ENCODE assay signal across 28 mouse cellular contexts in genomic region chr2:50377609-50378413, GRCm38 (mm10).
DNase-seq lines count a peak whose midpoint lies in the region; ATAC-seq and TF ChIP-seq lines count a peak whose summit lies in the region.
"Had no signal": no experiment of that assay in that cellular context is flagged by ENCODE, and none has a peak within 500 bp of the region (broad histone marks: within the 10 kb centered on the region; RNA-seq: fewer than 3 reads in every experiment).

No protein-coding gene starts in this region.

- H3K36me3 ChIP-seq in hindbrain, embryonic 16.5 days (ENCODE audit: control insufficient read depth, insufficient read depth, low read length), result no peaks in the 10 kb centered on the region
- H3K36me3 ChIP-seq in hindbrain, embryonic 10.5 days, result no peaks in the 10 kb centered on the region
- H3K36me3 ChIP-seq in forebrain, embryonic 12.5 days (replicated peaks), result no peaks in the 10 kb centered on the region
- no peaks in the 10 kb centered on the region for H3K36me3 ChIP-seq in forebrain, postnatal 0 days (ENCODE audit: insufficient read depth)
- H3K36me3 ChIP-seq: embryonic facial prominence, embryonic 10.5 days; embryonic facial prominence, embryonic 15.5 days; hindbrain, embryonic 12.5 days; kidney, embryonic 15.5 days; limb, embryonic 13.5 days; liver, embryonic 12.5 days; midbrain, embryonic 12.5 days had no signal

- H3K4me1 ChIP-seq in hindbrain, embryonic 16.5 days (ENCODE audit: control insufficient read depth, insufficient read depth, low read depth, low read length), result no peaks in the 10 kb centered on the region
- H3K4me1 ChIP-seq in hindbrain, embryonic 10.5 days (replicated peaks), result no peaks in the 10 kb centered on the region
- no peaks in the 10 kb centered on the region for H3K4me1 ChIP-seq in forebrain, embryonic 12.5 days
- H3K4me1 ChIP-seq in forebrain, postnatal 0 days (ENCODE audit: insufficient read depth), result no peaks in the 10 kb centered on the region
- H3K4me1 ChIP-seq: embryonic facial prominence, embryonic 15.5 days; hindbrain, embryonic 12.5 days; liver, embryonic 12.5 days; megakaryocyte, embryonic 14.5 days; midbrain, embryonic 12.5 days had no signal

- no peaks in the 10 kb centered on the region for H3K27me3 ChIP-seq in hindbrain, embryonic 16.5 days (replicated peaks; ENCODE audit: control insufficient read depth, insufficient read depth, low read length)
- no peaks in the 10 kb centered on the region for H3K27me3 ChIP-seq in hindbrain, embryonic 10.5 days (ENCODE audit: insufficient read depth, poor library complexity, severe bottlenecking)
- no peaks in the 10 kb centered on the region for H3K27me3 ChIP-seq in forebrain, embryonic 12.5 days
- H3K27me3 ChIP-seq in forebrain, postnatal 0 days (ENCODE audit: insufficient read depth, low read length), result no peaks in the 10 kb centered on the region
- H3K27me3 ChIP-seq: embryonic facial prominence, embryonic 15.5 days; hindbrain, embryonic 12.5 days; kidney, embryonic 15.5 days; limb, embryonic 13.5 days; liver, embryonic 12.5 days; megakaryocyte, embryonic 14.5 days; midbrain, embryonic 12.5 days had no signal

- no peak for DNase-seq in hindbrain, embryonic 10.5 days (ENCODE audit: low spot score)
- DNase-seq in brain, adult 2 months (ENCODE audit: low read depth, low spot score), result peak; percentile 7
- DNase-seq in forebrain, postnatal 0 days, result peak; percentile 32
- no peak for DNase-seq in frontal cortex, postnatal 14 days (ENCODE audit: low spot score in 2 of 2)
- DNase-seq in lung, postnatal 36 days, result no peak
- DNase-seq: adrenal gland, postnatal 14 days; cerebellum, adult 2 months; cerebellum, postnatal 14 days; gastrocnemius, postnatal 10 days; heart, postnatal 14 days; kidney, adult 11 months; kidney, postnatal 25 days; liver, postnatal 0 days; lung, postnatal 4 days; right cerebral cortex, adult 18-20 months; spleen, adult 18-20 months; thymus, postnatal 36 days had no signal

- no peak overlapping the region for H3K9ac ChIP-seq in hindbrain, embryonic 16.5 days (ENCODE audit: low read depth, low read length)
- no peak overlapping the region for H3K9ac ChIP-seq in forebrain, embryonic 12.5 days
- H3K9ac ChIP-seq in forebrain, postnatal 0 days, result no peak overlapping the region
- H3K9ac ChIP-seq: embryonic facial prominence, embryonic 15.5 days; hindbrain, embryonic 12.5 days; kidney, embryonic 15.5 days; limb, embryonic 13.5 days; liver, embryonic 12.5 days; liver, postnatal 0 days; midbrain, embryonic 12.5 days had no signal

- WGBS in hindbrain, embryonic 16.5 days, result 59% methylated on average over 16 of the region's 16 CpGs
- 88% methylated on average over 16 of the region's 16 CpGs for WGBS in hindbrain, embryonic 10.5 days
- 39% methylated on average over 16 of the region's 16 CpGs for WGBS in forebrain, embryonic 12.5 days
- WGBS in forebrain, postnatal 0 days, result 20% methylated on average over 16 of the region's 16 CpGs

- H3K4me3 ChIP-seq in hindbrain, embryonic 16.5 days (ENCODE audit: low read length), result no peak overlapping the region
- no peak overlapping the region for H3K4me3 ChIP-seq in hindbrain, embryonic 10.5 days
- H3K4me3 ChIP-seq in forebrain, embryonic 12.5 days (replicated peaks), result no peak overlapping the region
- H3K4me3 ChIP-seq in forebrain, postnatal 0 days (ENCODE audit: low read depth, low read length), result no peak overlapping the region
- H3K4me3 ChIP-seq: embryonic facial prominence, embryonic 10.5 days; embryonic facial prominence, embryonic 15.5 days; hindbrain, embryonic 12.5 days; kidney, embryonic 15.5 days; limb, embryonic 13.5 days; liver, embryonic 12.5 days; megakaryocyte, embryonic 14.5 days; midbrain, embryonic 12.5 days had no signal

- ATAC-seq in hindbrain, embryonic 16.5 days, result peak; percentile 30; the same call in 1 of the 2 replicates
- peak; percentile 49; the same call in 1 of the 2 replicates for ATAC-seq in forebrain, embryonic 12.5 days (ENCODE audit: low FRiP score)
- ATAC-seq in forebrain, postnatal 0 days, result peak; percentile 51; the same call in 1 of the 2 replicates
- ATAC-seq: inflammation-experienced regulatory T-cells, adult 6 months; liver, embryonic 12.5 days; liver, postnatal 0 days had no signal

- H3K27ac ChIP-seq in hindbrain, embryonic 16.5 days (ENCODE audit: low read depth, low read length), result no peak overlapping the region
- no peak overlapping the region for H3K27ac ChIP-seq in hindbrain, embryonic 10.5 days
- H3K27ac ChIP-seq in forebrain, embryonic 12.5 days, result peak overlapping the region; percentile 82
- H3K27ac ChIP-seq in forebrain, postnatal 0 days (ENCODE audit: low read depth, low read length), result no peak overlapping the region
- H3K27ac ChIP-seq: embryonic facial prominence, embryonic 10.5 days; embryonic facial prominence, embryonic 15.5 days; hindbrain, embryonic 12.5 days; kidney, embryonic 15.5 days; limb, embryonic 13.5 days; liver, embryonic 12.5 days; midbrain, embryonic 12.5 days had no signal

- no peaks in the 10 kb centered on the region for H3K9me3 ChIP-seq in hindbrain, embryonic 16.5 days (ENCODE audit: control insufficient read depth, low read length)
- no peaks in the 10 kb centered on the region for H3K9me3 ChIP-seq in hindbrain, embryonic 10.5 days
- H3K9me3 ChIP-seq in forebrain, embryonic 12.5 days, result no peaks in the 10 kb centered on the region
- no peaks in the 10 kb centered on the region for H3K9me3 ChIP-seq in forebrain, postnatal 0 days (ENCODE audit: low read length)
- H3K9me3 ChIP-seq: embryonic facial prominence, embryonic 10.5 days; embryonic facial prominence, embryonic 15.5 days; hindbrain, embryonic 12.5 days; kidney, embryonic 15.5 days; limb, embryonic 13.5 days; liver, embryonic 12.5 days had no signal

- no peak for TF ChIP-seq CTCF in forebrain, postnatal 0 days (IDR thresholded peaks at IDR 0.05; ENCODE audit: low read depth)

- H3K4me2 ChIP-seq in hindbrain, embryonic 16.5 days (ENCODE audit: low read length), result peak overlapping the region; percentile 9; the same call in 1 of the 2 replicates
- H3K4me2 ChIP-seq in forebrain, embryonic 12.5 days, result no peak overlapping the region
- no peak overlapping the region for H3K4me2 ChIP-seq in forebrain, postnatal 0 days (ENCODE audit: low read depth)
- H3K4me2 ChIP-seq: embryonic facial prominence, embryonic 15.5 days; hindbrain, embryonic 12.5 days; kidney, embryonic 15.5 days; limb, embryonic 13.5 days; liver, embryonic 12.5 days; midbrain, embryonic 12.5 days had no signal

Comparison
In these comparisons a context has a peak if more than half of its experiments do, and no peak if none do; other contexts are left out.
1. DNase-seq: peak in brain, adult 2 months (single experiment) and forebrain, postnatal 0 days (single experiment); none in hindbrain, embryonic 10.5 days (single experiment), frontal cortex, postnatal 14 days (0 of 2) and lung, postnatal 36 days (single experiment).
2. Peak in every context shown above with its lines, with median percentiles within 50 percentile points of each other: ATAC-seq.